Mouse (Mus musculus): ENCODE measurements at regions not wholly inside any gene's neighbourhood (a gene's known extent, or its start where the extent isn't known, plus 50 kb on each side); places are given as distances from the start of the nearest gene placed in this dataset.

DNA sequence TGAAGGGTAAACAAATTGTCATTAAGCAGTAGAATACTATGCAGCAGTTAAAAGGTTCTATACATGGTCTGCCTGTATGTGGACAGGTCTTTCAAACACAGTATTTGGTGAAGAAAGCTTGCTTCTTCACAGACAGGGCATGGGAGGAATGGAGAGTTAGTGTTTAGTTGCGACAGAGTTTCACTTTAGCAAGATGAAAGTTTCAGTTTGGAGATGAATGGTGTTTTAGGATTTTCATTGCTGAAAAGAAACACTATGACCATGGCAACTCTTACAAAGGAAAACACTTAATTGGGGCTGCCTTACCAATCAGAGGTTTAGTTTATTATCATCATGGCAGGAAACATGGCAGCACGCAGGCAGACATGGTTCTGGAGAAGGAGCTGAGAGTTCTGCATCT is 162.2 kb upstream of the Id2 start:
- Histone ChIP-seq H3K9me3 (no peaks in the 10 kb centered on the region), H3K4me2 (replicated peaks) (no peak overlapping the region), H3K9ac (no peak overlapping the region), H3K27ac (no peak overlapping the region), H3K4me1 (no peaks in the 10 kb centered on the region), H3K27me3 (no peaks in the 10 kb centered on the region), H3K4me3 (no peak overlapping the region), H3K36me3 (no peaks in the 10 kb centered on the region)
- 97% methylated on average over 2 of the region's 2 CpGs for WGBS
- ATAC-seq (ENCODE audit: insufficient number of reproducible peaks, insufficient read depth, low FRiP score, low TSS enrichment), result no peak

DNA sequence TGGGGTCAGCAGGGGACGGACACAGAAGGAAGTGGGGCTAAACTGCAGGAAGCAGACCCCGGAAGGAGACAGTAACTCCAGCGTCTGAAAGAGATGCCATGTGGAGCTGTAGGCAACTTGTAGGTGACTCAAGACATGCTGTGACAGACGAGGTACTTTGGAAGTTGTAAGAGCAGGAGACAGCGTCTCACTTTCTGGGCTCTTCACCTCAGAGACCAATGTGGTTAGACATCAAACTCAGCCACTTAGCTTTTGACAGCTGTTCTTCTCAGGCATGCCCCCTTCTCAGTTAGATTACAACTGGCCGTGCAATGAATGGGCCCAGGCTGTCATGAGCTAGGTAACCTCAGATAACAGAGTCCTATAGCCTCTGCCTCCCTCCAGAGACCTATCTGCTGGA is 159.3 kb upstream of the Id2 start:
- no peaks in the 10 kb centered on the region for H3K36me3 ChIP-seq
- H3K9me3 ChIP-seq, result no peaks in the 10 kb centered on the region
- no peaks in the 10 kb centered on the region for H3K4me1 ChIP-seq
- no peak for ATAC-seq (ENCODE audit: insufficient number of reproducible peaks, insufficient read depth, low FRiP score, low TSS enrichment)
- H3K27me3 ChIP-seq, result no peaks in the 10 kb centered on the region
- no peak overlapping the region for H3K9ac ChIP-seq
- no peak overlapping the region for H3K27ac ChIP-seq
- no peak overlapping the region for H3K4me2 ChIP-seq (replicated peaks)
- H3K4me3 ChIP-seq, result no peak overlapping the region
- WGBS, result 69% methylated on average over 6 of the region's 6 CpGs

DNA sequence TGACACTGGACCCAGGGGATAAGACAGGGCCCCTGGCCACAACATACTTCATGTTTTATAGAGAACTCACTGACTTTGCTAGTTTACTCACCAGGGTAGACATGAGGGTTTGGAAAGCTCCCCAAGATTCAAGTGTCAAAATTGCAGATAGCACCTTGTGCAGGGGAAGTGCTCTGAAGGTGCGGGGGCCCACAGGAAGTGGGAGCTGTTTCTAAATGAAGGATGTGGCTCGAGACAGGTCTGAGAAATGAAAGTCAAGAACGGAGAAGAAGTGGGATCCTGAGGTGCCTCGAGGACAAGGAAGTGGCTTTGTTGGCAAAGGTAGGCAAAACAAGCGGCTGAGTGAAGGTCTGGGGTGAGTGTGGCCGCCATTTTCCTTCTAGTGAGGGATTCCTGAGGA is 157.8 kb upstream of the Id2 start:
- Histone ChIP-seq H3K27me3 (no peaks in the 10 kb centered on the region), H3K4me3 (no peak overlapping the region), H3K4me1 (no peaks in the 10 kb centered on the region), H3K27ac (no peak overlapping the region), H3K36me3 (no peaks in the 10 kb centered on the region), H3K4me2 (replicated peaks) (no peak overlapping the region), H3K9ac (no peak overlapping the region), H3K9me3 (no peaks in the 10 kb centered on the region)
- no peak for ATAC-seq (ENCODE audit: insufficient number of reproducible peaks, insufficient read depth, low FRiP score, low TSS enrichment)
- WGBS, result 81% methylated on average over 6 of the region's 6 CpGs

DNA sequence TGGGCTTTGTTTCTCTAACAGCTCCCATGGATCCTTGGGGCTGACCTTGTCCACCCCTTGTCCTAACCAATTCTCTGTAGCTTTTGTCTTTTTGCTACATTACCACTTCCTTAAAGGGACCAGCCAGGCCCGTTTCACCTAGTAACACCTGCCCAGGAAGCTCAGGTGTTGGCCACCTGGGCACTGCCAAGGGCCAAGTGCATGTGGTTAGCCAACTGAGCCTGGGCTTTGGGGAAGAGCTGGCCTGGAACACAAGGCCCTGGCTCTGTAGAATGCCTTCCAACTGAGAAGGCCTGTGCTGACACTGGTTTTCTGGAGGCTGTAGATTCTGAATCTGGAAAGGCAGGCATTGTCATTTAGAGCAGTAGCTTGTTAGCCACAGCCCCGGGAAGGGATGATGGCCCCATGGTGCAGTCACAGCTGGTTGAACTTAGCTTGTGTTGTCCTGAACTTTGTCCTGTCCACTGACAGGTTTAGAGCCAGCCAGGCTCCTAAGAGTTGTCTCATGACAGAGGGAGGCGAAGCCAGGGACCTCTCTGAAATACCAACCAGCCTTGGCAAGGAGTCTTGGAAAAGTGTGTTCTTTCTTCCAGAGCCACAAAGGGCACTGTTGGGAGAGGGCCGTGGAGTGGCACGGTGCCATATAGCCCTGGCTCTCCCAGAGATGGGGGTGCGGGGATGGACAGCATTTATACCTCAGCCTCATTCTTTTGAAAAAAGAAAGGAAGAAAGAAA is 156.0 kb upstream of the Id2 start:
- Histone ChIP-seq H3K27me3 (no peaks in the 10 kb centered on the region), H3K4me1 (peaks cover 13% of the 10 kb centered on the region), H3K36me3 (no peaks in the 10 kb centered on the region), H3K27ac (no peak overlapping the region), H3K9me3 (no peaks in the 10 kb centered on the region), H3K9ac (no peak overlapping the region), H3K4me2 (replicated peaks) (no peak overlapping the region), H3K4me3 (no peak overlapping the region)
- ATAC-seq (ENCODE audit: insufficient number of reproducible peaks, insufficient read depth, low FRiP score, low TSS enrichment), result no peak
- WGBS, result 88% methylated on average over 6 of the region's 6 CpGs

DNA sequence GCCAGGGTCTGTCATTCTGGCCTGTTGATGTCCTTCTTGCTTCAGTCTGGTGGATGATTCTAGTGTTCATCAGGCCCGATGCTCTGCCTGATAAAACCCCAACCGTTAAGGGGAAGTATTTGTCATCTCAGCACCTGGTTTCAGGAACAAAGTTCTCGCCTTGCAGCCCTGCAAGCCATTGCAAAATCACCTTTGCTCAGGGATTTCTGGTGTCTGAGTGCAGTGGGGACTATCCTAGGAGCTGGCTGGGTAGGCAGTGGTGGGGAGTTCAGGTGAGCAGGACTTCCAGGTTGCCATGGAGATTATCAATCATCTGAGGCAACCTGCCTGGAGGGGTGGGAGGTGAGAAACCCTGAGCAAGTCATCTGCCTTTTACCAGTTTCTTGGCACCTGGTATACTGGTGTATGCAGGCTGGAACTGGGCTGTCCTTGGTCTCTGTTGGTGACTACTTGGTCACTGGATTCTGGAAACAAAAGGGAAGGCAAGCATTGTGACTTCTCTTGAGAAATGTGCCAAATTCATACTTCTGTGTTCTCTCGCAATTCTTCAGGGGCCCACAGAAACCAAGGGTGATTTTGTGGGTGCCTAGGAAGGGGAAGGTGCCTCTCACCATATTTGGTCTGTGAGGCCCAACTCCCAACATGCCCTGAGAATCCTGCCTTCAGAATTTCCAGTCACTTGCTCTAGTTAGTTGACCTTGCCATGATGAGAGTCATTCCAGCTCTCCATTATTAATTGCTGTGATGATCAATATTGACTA is 154.7 kb upstream of the Id2 start:
- Histone ChIP-seq H3K27me3 (no peaks in the 10 kb centered on the region), H3K4me1 (peaks cover 13% of the 10 kb centered on the region), H3K4me3 (no peak overlapping the region), H3K9me3 (no peaks in the 10 kb centered on the region), H3K4me2 (replicated peaks) (no peak overlapping the region), H3K27ac (no peak overlapping the region), H3K36me3 (no peaks in the 10 kb centered on the region), H3K9ac (no peak overlapping the region)
- no peak for ATAC-seq (ENCODE audit: insufficient number of reproducible peaks, insufficient read depth, low FRiP score, low TSS enrichment)
- 82% methylated on average over 4 of the region's 4 CpGs for WGBS

DNA sequence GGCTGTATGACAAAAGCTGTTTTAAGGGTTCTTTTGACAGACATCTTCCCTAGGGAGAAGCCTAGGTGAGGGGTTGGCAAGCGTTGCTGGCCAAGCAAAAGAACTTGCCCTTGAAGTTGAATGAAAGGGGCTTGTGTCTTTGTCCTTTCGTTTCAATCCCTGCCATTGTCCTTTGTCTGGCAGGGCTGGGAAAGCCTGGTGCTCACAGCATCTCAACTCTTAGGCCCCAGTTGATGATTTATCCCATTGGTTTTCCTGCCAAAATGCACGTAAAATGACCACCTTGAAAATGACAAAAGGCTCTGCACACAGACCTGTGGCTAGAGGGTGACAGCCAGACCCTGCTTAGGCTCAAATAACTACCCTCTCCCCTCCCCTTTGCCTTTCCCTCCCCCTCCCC is 153.9 kb upstream of the Id2 start:
- Histone ChIP-seq H3K4me2 (replicated peaks) (no peak overlapping the region), H3K36me3 (no peaks in the 10 kb centered on the region), H3K9ac (no peak overlapping the region), H3K4me3 (no peak overlapping the region), H3K27ac (no peak overlapping the region), H3K27me3 (no peaks in the 10 kb centered on the region), H3K4me1 (peaks cover 15% of the 10 kb centered on the region), H3K9me3 (no peaks in the 10 kb centered on the region)
- no peak for ATAC-seq (ENCODE audit: insufficient number of reproducible peaks, insufficient read depth, low FRiP score, low TSS enrichment)
- 28% methylated on average over 3 of the region's 3 CpGs for WGBS

DNA sequence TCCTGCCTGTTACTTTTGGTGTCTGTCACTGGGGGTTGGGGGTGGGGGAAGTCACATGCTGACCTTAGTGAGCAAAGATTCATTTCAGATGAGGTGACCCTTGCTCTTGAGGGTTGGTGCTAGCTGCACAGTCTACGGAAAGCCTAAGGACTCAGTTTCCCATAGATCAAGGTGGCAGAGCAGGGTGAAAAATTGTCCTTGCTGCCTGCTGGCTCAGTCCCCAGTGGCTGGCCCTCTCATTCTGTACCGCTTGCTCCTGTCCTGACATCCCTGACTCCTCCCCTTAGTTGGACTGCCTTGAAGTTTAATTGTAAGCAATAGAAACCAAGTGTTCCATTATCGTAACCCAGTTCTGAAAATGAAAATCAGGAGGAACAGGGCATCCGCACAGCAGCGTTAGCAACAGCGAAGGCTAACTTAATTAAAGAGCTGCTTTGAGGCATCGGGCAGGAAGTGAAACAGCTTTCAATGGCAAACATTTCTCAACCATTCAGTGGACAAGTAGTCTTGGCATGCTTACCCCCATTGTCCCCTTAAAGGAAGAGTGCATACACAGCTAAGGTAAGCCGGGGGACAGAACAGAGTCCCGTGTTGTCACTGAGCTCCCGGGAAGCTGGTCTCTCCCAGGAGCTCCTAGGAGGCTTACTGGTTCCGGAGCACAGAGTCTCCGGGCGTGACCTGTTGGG is 151.9 kb upstream of the Id2 start:
- Histone ChIP-seq H3K27ac (no peak overlapping the region), H3K4me1 (peaks cover 18% of the 10 kb centered on the region), H3K9ac (no peak overlapping the region), H3K9me3 (no peaks in the 10 kb centered on the region), H3K4me3 (no peak overlapping the region), H3K27me3 (no peaks in the 10 kb centered on the region), H3K4me2 (replicated peaks) (peak overlapping the region; percentile 3; the same call in 1 of the 2 replicates), H3K36me3 (no peaks in the 10 kb centered on the region)
- WGBS, result 50% methylated on average over 13 of the region's 13 CpGs
- ATAC-seq (ENCODE audit: insufficient number of reproducible peaks, insufficient read depth, low FRiP score, low TSS enrichment), result no peak

DNA sequence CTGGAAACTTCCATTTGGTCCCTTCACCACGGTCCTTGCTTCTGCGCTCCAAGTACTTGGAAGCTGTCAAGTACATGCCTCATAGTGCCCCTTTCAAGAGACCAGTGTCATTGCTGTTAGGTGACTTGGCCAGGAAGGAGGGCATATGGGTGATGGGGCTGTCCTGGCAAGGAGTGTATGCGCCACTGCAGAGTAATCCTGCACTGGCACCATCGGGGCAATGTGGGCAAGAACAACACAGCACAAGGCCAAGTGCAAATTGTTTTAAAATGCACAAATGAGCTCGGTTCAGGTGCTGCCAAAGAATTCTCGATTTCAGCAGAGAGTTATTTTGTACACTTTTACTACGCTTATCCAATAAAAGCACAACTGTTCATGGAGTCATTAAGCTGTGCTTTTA is 149.6 kb upstream of the Id2 start:
- no peaks in the 10 kb centered on the region for H3K27me3 ChIP-seq

DNA sequence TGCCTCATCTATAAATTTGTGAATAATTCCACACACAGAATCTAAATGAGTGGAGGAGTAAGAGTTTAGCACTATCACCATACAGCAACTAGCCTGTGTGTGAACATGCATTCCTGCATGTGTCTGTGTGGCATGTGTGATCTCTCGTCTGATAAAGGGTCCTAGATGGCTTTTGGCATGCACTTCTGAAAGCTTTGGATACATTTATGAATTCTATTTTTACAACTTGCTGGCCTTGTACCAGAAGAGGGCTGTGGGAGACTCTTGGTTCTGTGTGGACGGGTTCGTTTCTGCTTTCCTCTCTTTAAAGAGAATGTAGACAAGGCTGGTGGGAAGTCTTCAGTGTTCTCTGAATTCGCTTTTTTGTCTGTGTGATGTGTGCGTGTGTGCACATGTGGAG is 148.7 kb upstream of the Id2 start:
- Histone ChIP-seq H3K4me1 (peaks cover 18% of the 10 kb centered on the region), H3K36me3 (no peaks in the 10 kb centered on the region), H3K4me2 (replicated peaks) (no peak overlapping the region), H3K27me3 (no peaks in the 10 kb centered on the region), H3K9ac (no peak overlapping the region), H3K27ac (no peak overlapping the region), H3K4me3 (no peak overlapping the region), H3K9me3 (no peaks in the 10 kb centered on the region)
- ATAC-seq (ENCODE audit: insufficient number of reproducible peaks, insufficient read depth, low FRiP score, low TSS enrichment), result no peak
- 86% methylated on average over 5 of the region's 5 CpGs for WGBS

More for the DNA sequence above, 149.6 kb upstream of the Id2 start:
- no peak for ATAC-seq (ENCODE audit: insufficient number of reproducible peaks, insufficient read depth, low FRiP score, low TSS enrichment)
- Histone ChIP-seq H3K4me3 (no peak overlapping the region), H3K27ac (no peak overlapping the region), H3K9ac (no peak overlapping the region), H3K4me1 (peaks cover 18% of the 10 kb centered on the region), H3K4me2 (replicated peaks) (no peak overlapping the region), H3K9me3 (no peaks in the 10 kb centered on the region), H3K36me3 (no peaks in the 10 kb centered on the region)
- WGBS, result 88% methylated on average over 7 of the region's 7 CpGs

DNA sequence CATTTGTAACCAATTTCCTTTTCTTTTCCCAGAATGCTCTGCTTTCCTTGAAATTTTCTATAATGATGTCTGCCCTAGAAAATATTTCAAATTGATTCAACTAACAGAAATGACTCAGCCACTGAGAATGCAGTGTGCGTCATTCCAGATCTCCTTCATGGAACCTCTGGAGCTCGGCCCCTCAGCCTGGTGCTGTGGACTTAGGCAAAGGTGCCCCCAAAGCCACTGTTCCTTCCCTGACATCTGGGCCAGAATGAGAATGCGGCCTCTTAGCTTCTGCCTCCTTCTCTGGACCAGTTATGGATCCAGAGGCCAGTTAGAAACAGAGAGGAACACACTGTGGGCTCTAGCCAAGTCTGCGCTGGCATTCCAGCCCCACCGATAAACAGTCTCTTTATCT is 148.3 kb upstream of the Id2 start:
- Histone ChIP-seq H3K9me3 (no peaks in the 10 kb centered on the region), H3K27ac (no peak overlapping the region), H3K36me3 (no peaks in the 10 kb centered on the region), H3K9ac (no peak overlapping the region), H3K4me1 (peaks cover 18% of the 10 kb centered on the region), H3K27me3 (no peaks in the 10 kb centered on the region), H3K4me2 (replicated peaks) (no peak overlapping the region), H3K4me3 (no peak overlapping the region)
- ATAC-seq (ENCODE audit: insufficient number of reproducible peaks, insufficient read depth, low FRiP score, low TSS enrichment), result no peak
- 83% methylated on average over 5 of the region's 5 CpGs for WGBS

DNA sequence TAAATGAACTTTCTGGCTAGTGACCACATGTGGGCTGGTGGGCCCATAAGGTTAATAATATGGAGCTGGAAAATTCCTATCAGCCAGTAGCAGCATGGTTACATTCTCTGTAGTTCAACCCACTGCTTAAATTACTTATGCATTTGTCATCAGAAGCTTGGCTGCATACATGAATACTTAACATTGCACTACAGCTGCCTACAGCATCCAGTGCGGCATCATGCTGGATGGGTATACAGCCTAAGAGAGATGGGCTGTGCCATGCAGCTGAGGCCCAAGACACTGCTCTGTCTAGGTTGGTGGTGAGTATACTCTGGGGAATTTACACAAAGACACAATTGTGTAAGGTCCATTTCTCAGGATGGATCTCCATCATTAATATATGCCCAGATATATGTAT is 147.7 kb upstream of the Id2 start:
- H3K9ac ChIP-seq, result no peak overlapping the region
- peaks cover 22% of the 10 kb centered on the region for H3K4me1 ChIP-seq
- no peak overlapping the region for H3K4me2 ChIP-seq (replicated peaks)
- H3K4me3 ChIP-seq, result no peak overlapping the region
- H3K27me3 ChIP-seq, result no peaks in the 10 kb centered on the region
- H3K36me3 ChIP-seq, result no peaks in the 10 kb centered on the region
- H3K9me3 ChIP-seq, result no peaks in the 10 kb centered on the region
- 0 out of 2 replicates have a peak, but pooled peaks have one; percentile 56 for ATAC-seq (ENCODE audit: insufficient number of reproducible peaks, insufficient read depth, low FRiP score, low TSS enrichment)
- H3K27ac ChIP-seq, result no peak overlapping the region
- WGBS, result 93% methylated on average over 1 of the region's 1 CpGs

DNA sequence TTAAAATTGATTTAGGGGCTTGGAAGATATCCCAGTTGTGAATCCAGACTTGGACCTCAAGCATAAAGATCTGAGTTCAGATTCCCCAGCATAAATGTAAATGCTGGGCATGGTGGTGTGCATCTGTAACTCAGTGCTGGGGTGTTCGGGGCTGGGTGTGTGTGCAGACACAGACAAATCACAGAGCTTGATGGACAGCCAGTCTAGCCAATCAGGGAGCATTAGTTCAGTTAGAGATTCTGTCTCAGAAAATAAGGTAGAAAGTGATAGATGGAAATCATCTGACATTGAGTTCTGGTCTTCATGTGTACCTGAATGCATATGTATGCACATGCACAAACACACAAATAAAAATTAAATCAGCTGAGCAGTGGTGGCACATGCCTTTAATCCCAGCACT is 147.0 kb upstream of the Id2 start:
- H3K27ac ChIP-seq, result no peak overlapping the region
- no peak overlapping the region for H3K9ac ChIP-seq
- no peaks in the 10 kb centered on the region for H3K9me3 ChIP-seq
- no peak for ATAC-seq (ENCODE audit: insufficient number of reproducible peaks, insufficient read depth, low FRiP score, low TSS enrichment)
- no peaks in the 10 kb centered on the region for H3K27me3 ChIP-seq
- H3K4me1 ChIP-seq, result peaks cover 15% of the 10 kb centered on the region
- 76% methylated on average over 1 of the region's 1 CpGs for WGBS
- H3K4me2 ChIP-seq (replicated peaks), result no peak overlapping the region
- no peak overlapping the region for H3K4me3 ChIP-seq
- no peaks in the 10 kb centered on the region for H3K36me3 ChIP-seq

Measured in embryonic facial prominence, embryonic 12.5 days (tissue).